ENCODE assay signal across 11 mouse cellular contexts in genomic region chr4:119987376-119988087, GRCm38 (mm10).
DNase-seq lines count a peak whose midpoint lies in the region; ATAC-seq lines count a peak whose summit lies in the region.
"Had no signal": no experiment of that assay in that cellular context is flagged by ENCODE, and none has a peak within 500 bp of the region (broad histone marks: within the 10 kb centered on the region; RNA-seq: fewer than 3 reads in every experiment).

No protein-coding gene starts in this region.

- intact Hi-C loops in left cerebral cortex, postnatal 4 days (cut with DNase I) = no loop called here

- no peak overlapping the region for H3K4me3 ChIP-seq in neural tube, embryonic 11.5 days (ENCODE audit: low read depth, low read length)
- no peak overlapping the region for H3K4me3 ChIP-seq in hindbrain, embryonic 13.5 days
- H3K4me3 ChIP-seq in neural tube, embryonic 12.5 days = no peak overlapping the region
- H3K4me3 ChIP-seq: liver, embryonic 15.5 days had no signal

- H3K4me2 ChIP-seq in neural tube, embryonic 11.5 days (ENCODE audit: low read depth) = no peak overlapping the region
- no peak overlapping the region for H3K4me2 ChIP-seq in hindbrain, embryonic 13.5 days
- H3K4me2 ChIP-seq in neural tube, embryonic 12.5 days (replicated peaks) = no peak overlapping the region
- H3K4me2 ChIP-seq: liver, embryonic 15.5 days had no signal

- 34% methylated on average over 4 of the region's 4 CpGs for WGBS in neural tube, embryonic 11.5 days
- WGBS in hindbrain, embryonic 13.5 days = 22% methylated on average over 4 of the region's 4 CpGs
- WGBS in neural tube, embryonic 12.5 days = 36% methylated on average over 4 of the region's 4 CpGs

- 0 out of 2 replicates have a peak, but pooled peaks have one; percentile 38 for ATAC-seq in neural tube, embryonic 11.5 days (ENCODE audit: insufficient read depth, low FRiP score, low TSS enrichment)
- ATAC-seq in hindbrain, embryonic 13.5 days (ENCODE audit: low FRiP score) = 0 out of 2 replicates have a peak, but pooled peaks have one; percentile 37
- ATAC-seq in neural tube, embryonic 12.5 days (ENCODE audit: low FRiP score, low read depth) = peak; percentile 27

- no peaks in the 10 kb centered on the region for H3K36me3 ChIP-seq in neural tube, embryonic 11.5 days (ENCODE audit: control insufficient read depth, insufficient read depth, low read length)
- H3K36me3 ChIP-seq in hindbrain, embryonic 13.5 days = no peaks in the 10 kb centered on the region
- H3K36me3 ChIP-seq in neural tube, embryonic 12.5 days = no peaks in the 10 kb centered on the region
- H3K36me3 ChIP-seq: liver, embryonic 15.5 days had no signal

- H3K27me3 ChIP-seq in neural tube, embryonic 11.5 days (ENCODE audit: control insufficient read depth, insufficient read depth, low read length) = no peaks in the 10 kb centered on the region
- H3K27me3 ChIP-seq in hindbrain, embryonic 13.5 days = no peaks in the 10 kb centered on the region
- H3K27me3 ChIP-seq in neural tube, embryonic 12.5 days (replicated peaks) = no peaks in the 10 kb centered on the region
- H3K27me3 ChIP-seq: liver, embryonic 15.5 days had no signal

- H3K9me3 ChIP-seq in neural tube, embryonic 11.5 days (ENCODE audit: control insufficient read depth, low read length) = no peaks in the 10 kb centered on the region
- no peaks in the 10 kb centered on the region for H3K9me3 ChIP-seq in hindbrain, embryonic 13.5 days
- no peaks in the 10 kb centered on the region for H3K9me3 ChIP-seq in neural tube, embryonic 12.5 days
- H3K9me3 ChIP-seq: liver, embryonic 15.5 days had no signal

- DNase-seq in neural tube, embryonic 11.5 days (ENCODE audit: low spot score) = peak; percentile 39
- DNase-seq in neural tube, embryonic 10.5 days (ENCODE audit: extremely low spot score, low spot score) = no peak
- DNase-seq in frontal cortex, postnatal 14 days (ENCODE audit: low spot score in 2 of 2) = no peak
- no peak for DNase-seq in spleen, postnatal 10 days (ENCODE audit: low spot score in 2 of 2)
- no peak for DNase-seq in left cerebral cortex, postnatal 4 days
- DNase-seq: heart, postnatal 14 days; kidney, postnatal 25 days; right cerebral cortex, adult 18-20 months had no signal

- no peak overlapping the region for H3K9ac ChIP-seq in neural tube, embryonic 11.5 days (ENCODE audit: low read length)
- no peak overlapping the region for H3K9ac ChIP-seq in hindbrain, embryonic 13.5 days
- no peak overlapping the region for H3K9ac ChIP-seq in neural tube, embryonic 12.5 days
- H3K9ac ChIP-seq: liver, embryonic 15.5 days had no signal

- no peak overlapping the region for H3K27ac ChIP-seq in neural tube, embryonic 11.5 days (ENCODE audit: low read depth, low read length)
- peak overlapping the region; percentile 84 for H3K27ac ChIP-seq in hindbrain, embryonic 13.5 days
- no peak overlapping the region for H3K27ac ChIP-seq in neural tube, embryonic 12.5 days
- H3K27ac ChIP-seq: liver, embryonic 15.5 days had no signal

- peaks cover 13% of the 10 kb centered on the region for H3K4me1 ChIP-seq in neural tube, embryonic 11.5 days (ENCODE audit: control insufficient read depth, insufficient read depth, low read length)
- peaks cover 44% of the 10 kb centered on the region for H3K4me1 ChIP-seq in hindbrain, embryonic 13.5 days (replicated peaks)
- H3K4me1 ChIP-seq in neural tube, embryonic 12.5 days = peaks cover 31% of the 10 kb centered on the region
- H3K4me1 ChIP-seq: liver, embryonic 15.5 days had no signal
